Mouse (Mus musculus) monocyte, adult 5-6 weeks (primary cell): Measurements from ENCODE around the gene Ube2f. TPM values are rescaled to one million over a fixed set of nuclear protein-coding genes. Genes with fewer than 3 reads are reported as not detected.

Experiments
- ATAC-seq: fragments of 153-309, 156-312 bp; replicated peaks from 2 replicates; pipeline ENCODE4 v1.8.0; 2017; ENCODE audit warnings: mild to moderate bottlenecking; ENCODE audit not compliant: low TSS enrichment, insufficient number of reproducible peaks, severe bottlenecking, poor library complexity, low FRiP score
- total RNA-seq: library from RNA; stranded (forward); fragments of 200-1000, 200-491, 200-594 nt; gene quantifications from 3 replicates; pipeline ENCODE4 v1.2.3, GENCODE M21; 2017

Ube2f gene
- total RNA-seq, 1 experiment from 2014 or later, result 85.6 TPM

- ATAC-seq, result peak; percentile 66; the same call in 1 of the 2 replicates
Measured at GRCm38 (mm10) chr1:91231142-91231541, 19.0 kb upstream of the Ube2f start.

- peak; percentile 84 for ATAC-seq
Measured at GRCm38 (mm10) chr1:91231896-91232295, 18.2 kb upstream of the Ube2f start.

GRCm38 (mm10) chr1:91235395-91235794 lies 14.7 kb upstream of the Ube2f start:
- ATAC-seq, result 0 out of 2 replicates have a peak, but pooled peaks have one; percentile 56

- ATAC-seq, result no peak
Measured at GRCm38 (mm10) chr1:91237676-91238075, 12.4 kb upstream of the Ube2f start.

- peak; percentile 79 for ATAC-seq
Measured at GRCm38 (mm10) chr1:91239112-91239511, 11.0 kb upstream of the Ube2f start.

- ATAC-seq, result no peak
Measured at GRCm38 (mm10) chr1:91239800-91240199, 10.3 kb upstream of the Ube2f start.

GRCm38 (mm10) chr1:91240685-91241084 lies 9.4 kb upstream of the Ube2f start:
- ATAC-seq, result 0 out of 2 replicates have a peak, but pooled peaks have one; percentile 24

GRCm38 (mm10) chr1:91241249-91241648 lies 8.9 kb upstream of the Ube2f start:
- ATAC-seq, result no peak

- no peak for ATAC-seq
Measured at GRCm38 (mm10) chr1:91248242-91248641, 1.9 kb upstream of the Ube2f start.

GRCm38 (mm10) chr1:91248970-91249369 lies 1.1 kb upstream of the Ube2f start:
- ATAC-seq, result no peak

- no peak for ATAC-seq
Measured at GRCm38 (mm10) chr1:91250415-91251147, 477 bp downstream of the Ube2f start.

GRCm38 (mm10) chr1:91251148-91251650 lies 1.1 kb downstream of the Ube2f start:
- ATAC-seq, result peak; percentile 62

GRCm38 (mm10) chr1:91251927-91252326 lies 1.8 kb downstream of the Ube2f start:
- ATAC-seq, result peak; percentile 27

GRCm38 (mm10) chr1:91257918-91258317 lies 7.8 kb downstream of the Ube2f start:
- 0 out of 2 replicates have a peak, but pooled peaks have one; percentile 26 for ATAC-seq

- ATAC-seq, result no peak
Measured at GRCm38 (mm10) chr1:91259794-91260193, 9.7 kb downstream of the Ube2f start.

GRCm38 (mm10) chr1:91262508-91262907 lies 12.4 kb downstream of the Ube2f start:
- ATAC-seq, result no peak

GRCm38 (mm10) chr1:91272260-91272659 lies 22.2 kb downstream of the Ube2f start:
- ATAC-seq, result no peak

- ATAC-seq, result no peak
Measured at GRCm38 (mm10) chr1:91276581-91276980, 26.5 kb downstream of the Ube2f start.

- no peak for ATAC-seq
Measured at GRCm38 (mm10) chr1:91277480-91277879, 27.4 kb downstream of the Ube2f start.

- ATAC-seq, result no peak
Measured at GRCm38 (mm10) chr1:91278410-91279119, 28.5 kb downstream of the Ube2f start.
